Mouse (Mus musculus) limb, embryonic 13.5 days (tissue): Measurements from ENCODE around the gene Lama5. TPM values are rescaled to one million over a fixed set of nuclear protein-coding genes. Genes with fewer than 3 reads are reported as not detected.
A peak's percentile ranks its signal among the peaks of the same experiment; 100 is the strongest.

Experiments
- ATAC-seq: fragments of 200-750 bp; cut with Nextera tagmentation; 2 replicates; pipeline ENCODE4 v1.8.0; 2017; ENCODE audit warnings: low read depth, moderate number of reproducible peaks, moderate TSS enrichment; ENCODE audit not compliant: low FRiP score
- H3K27ac ChIP-seq: fragments of 300-500 bp; sonication (generic); 2 replicates; pipeline ENCODE4 v1.5.1; 2015; ENCODE audit warnings: inconsistent platforms, mild to moderate bottlenecking, moderate library complexity
- H3K27me3 ChIP-seq: fragments of 300-500 bp; sonication (generic); 2 replicates; pipeline ENCODE4 v1.6.1; 2015; ENCODE audit warnings: mild to moderate bottlenecking, inconsistent platforms
- H3K36me3 ChIP-seq: fragments of 300-500 bp; sonication (generic); 2 replicates; pipeline ENCODE4 v1.6.1; 2015; ENCODE audit warnings: inconsistent platforms, mild to moderate bottlenecking, moderate library complexity
- H3K4me1 ChIP-seq: fragments of 300-500 bp; sonication (generic); 2 replicates; pipeline ENCODE4 v1.6.1; 2015; ENCODE audit warnings: inconsistent platforms
- H3K4me2 ChIP-seq: fragments of 300-500 bp; sonication (generic); replicated peaks from 2 replicates; pipeline ENCODE4 v1.6.1; 2015; ENCODE audit warnings: inconsistent platforms, mild to moderate bottlenecking, moderate library complexity
- H3K4me3 ChIP-seq: fragments of 300-500 bp; sonication (generic); 2 replicates; pipeline ENCODE4 v1.5.1; 2015; ENCODE audit warnings: moderate library complexity, mild to moderate bottlenecking, inconsistent platforms
- H3K9ac ChIP-seq: fragments of 300-500 bp; sonication (generic); 2 replicates; pipeline ENCODE4 v1.6.1; 2015; ENCODE audit warnings: mild to moderate bottlenecking, inconsistent platforms
- H3K9me3 ChIP-seq: fragments of 300-500 bp; sonication (generic); 2 replicates; pipeline ENCODE4 v1.6.1; 2016; ENCODE audit warnings: inconsistent platforms
- WGBS: fragments of 180-500 bp; shearing (Covaris S2); methylation state at CpG from one replicate; pipeline ENCODE4 v1.1.7; 2015; 5-methylcytosine and 5-hydroxymethylcytosine counted together
- polyA plus RNA-seq: library from polyadenylated mRNA; unstranded; fragments of >200 nt; fragmentation: Nextera tagmentation; extraction: Ambion mirVana; gene quantifications from 2 replicates; pipeline ENCODE4 v1.2.1, GENCODE M21; 2015

The Lama5 gene
- 15.6 and 15.8 TPM in 2 replicates for polyA plus RNA-seq

- no peaks in the 10 kb centered on the region for H3K9me3 ChIP-seq
- H3K36me3 ChIP-seq = no peaks in the 10 kb centered on the region
- peak within 1 kb of the TSS; percentile 98 for H3K4me2 ChIP-seq
- no peak within 1 kb of the TSS; the same call in 1 of the 2 replicates for H3K27ac ChIP-seq
- peak within 1 kb of the TSS; percentile 67 for H3K4me3 ChIP-seq
- H3K9ac ChIP-seq = peak within 1 kb of the TSS; percentile 67
- peaks cover 58% of the 10 kb centered on the region for H3K4me1 ChIP-seq
- WGBS = under 1% methylated on average over 35 of the region's 37 CpGs
- peak; percentile 49 for ATAC-seq
- H3K27me3 ChIP-seq = peaks cover 51% of the 10 kb centered on the region
Observed at GRCm38 (mm10) chr2:180225762-180226378, at the start of gene Lama5. Gene Lama5, minus strand, starts transcription at chr2:180225859.

GRCm38 (mm10) chr2:180274523-180274922 lies 48.9 kb upstream of the Lama5 start:
- H3K9me3 ChIP-seq = no peaks in the 10 kb centered on the region

GRCm38 (mm10) chr2:180273394-180274244 lies 48.0 kb upstream of the Lama5 start, which contains the start of gene Cables2:
Gene Cables2, minus strand, starts transcription at chr2:180273496.
- H3K4me3 ChIP-seq = peak within 1 kb of the TSS; percentile 92
- ATAC-seq = peak; percentile 95
- peak within 1 kb of the TSS; percentile 96 for H3K9ac ChIP-seq
- H3K27me3 ChIP-seq = 0 out of 2 replicates have a peak, but pooled peaks cover 3% of the 10 kb centered on the region
- peaks cover 40% of the 10 kb centered on the region for H3K4me1 ChIP-seq
- 8% methylated on average over 55 of the region's 68 CpGs for WGBS
- H3K9me3 ChIP-seq = no peaks in the 10 kb centered on the region
- H3K36me3 ChIP-seq = peaks cover 17% of the 10 kb centered on the region
- 0 out of 2 replicates have a peak within 1 kb of the TSS, but pooled peaks have one; percentile 15 for H3K27ac ChIP-seq
- peak within 1 kb of the TSS; percentile 89 for H3K4me2 ChIP-seq

More at GRCm38 (mm10) chr2:180274523-180274922, 48.9 kb upstream of the Lama5 start:
- no peak for ATAC-seq
- peaks cover 40% of the 10 kb centered on the region for H3K4me1 ChIP-seq
- H3K27me3 ChIP-seq = 0 out of 2 replicates have a peak, but pooled peaks cover 3% of the 10 kb centered on the region
- H3K27ac ChIP-seq = no peak overlapping the region
- whole genome bisulfite sequencing = 90% methylated on average over 2 of the region's 2 CpGs
- H3K4me2 ChIP-seq = no peak overlapping the region
- H3K36me3 ChIP-seq = peaks cover 9% of the 10 kb centered on the region
- no peak overlapping the region for H3K4me3 ChIP-seq
- no peak overlapping the region for H3K9ac ChIP-seq

- ATAC-seq = peak; percentile 25
- WGBS = under 1% methylated on average over 22 of the region's 37 CpGs
- Histone ChIP-seq H3K9ac (peak overlapping the region; percentile 96), H3K4me3 (peak overlapping the region; percentile 92), H3K27ac (0 out of 2 replicates have a peak overlapping the region, but pooled peaks have one; percentile 15), H3K36me3 (peaks cover 24% of the 10 kb centered on the region), H3K9me3 (no peaks in the 10 kb centered on the region), H3K4me1 (peaks cover 38% of the 10 kb centered on the region), H3K4me2 (peak overlapping the region; percentile 89), H3K27me3 (0 out of 2 replicates have a peak, but pooled peaks cover 2% of the 10 kb centered on the region)
Observed at GRCm38 (mm10) chr2:180272884-180273321, 47.2 kb upstream of the Lama5 start.

- peaks cover 35% of the 10 kb centered on the region for H3K4me1 ChIP-seq
- H3K36me3 ChIP-seq = peaks cover 34% of the 10 kb centered on the region
- peak overlapping the region; percentile 92 for H3K4me3 ChIP-seq
- no peaks in the 10 kb centered on the region for H3K27me3 ChIP-seq
- ATAC-seq = no peak
- peak overlapping the region; percentile 89 for H3K4me2 ChIP-seq
- peak overlapping the region; percentile 96 for H3K9ac ChIP-seq
- H3K9me3 ChIP-seq = no peaks in the 10 kb centered on the region
- 66% methylated on average over 5 of the region's 5 CpGs for WGBS
- no peak overlapping the region for H3K27ac ChIP-seq
Observed at GRCm38 (mm10) chr2:180271804-180272395, 46.2 kb upstream of the Lama5 start.

GRCm38 (mm10) chr2:180270537-180271255 lies 45.0 kb upstream of the Lama5 start:
- Histone ChIP-seq H3K27me3 (no peaks in the 10 kb centered on the region), H3K9ac (peak overlapping the region; percentile 96; the same call in 1 of the 2 replicates), H3K27ac (no peak overlapping the region), H3K9me3 (no peaks in the 10 kb centered on the region), H3K4me3 (no peak overlapping the region), H3K4me1 (peaks cover 26% of the 10 kb centered on the region), H3K36me3 (peaks cover 45% of the 10 kb centered on the region), H3K4me2 (no peak overlapping the region)
- 55% methylated on average over 7 of the region's 7 CpGs for WGBS
- ATAC-seq = no peak

GRCm38 (mm10) chr2:180269329-180269728 lies 43.7 kb upstream of the Lama5 start:
- 90% methylated on average over 10 of the region's 10 CpGs for WGBS
- Histone ChIP-seq H3K9me3 (no peaks in the 10 kb centered on the region), H3K9ac (no peak overlapping the region), H3K4me2 (no peak overlapping the region), H3K27me3 (no peaks in the 10 kb centered on the region), H3K36me3 (peaks cover 54% of the 10 kb centered on the region), H3K4me1 (peaks cover 26% of the 10 kb centered on the region), H3K27ac (no peak overlapping the region), H3K4me3 (no peak overlapping the region)
- no peak for ATAC-seq

- no peak overlapping the region for H3K27ac ChIP-seq
- WGBS = 61% methylated on average over 2 of the region's 2 CpGs
- H3K9ac ChIP-seq = no peak overlapping the region
- H3K4me2 ChIP-seq = no peak overlapping the region
- ATAC-seq = no peak
- peaks cover 23% of the 10 kb centered on the region for H3K4me1 ChIP-seq
- H3K36me3 ChIP-seq = peaks cover 68% of the 10 kb centered on the region
- no peaks in the 10 kb centered on the region for H3K9me3 ChIP-seq
- no peak overlapping the region for H3K4me3 ChIP-seq
- no peaks in the 10 kb centered on the region for H3K27me3 ChIP-seq
Observed at GRCm38 (mm10) chr2:180267955-180268354, 42.3 kb upstream of the Lama5 start.

GRCm38 (mm10) chr2:180262891-180263290 lies 37.2 kb upstream of the Lama5 start:
- no peak for ATAC-seq
- Histone ChIP-seq H3K4me3 (no peak overlapping the region), H3K4me1 (peaks cover 11% of the 10 kb centered on the region), H3K4me2 (no peak overlapping the region), H3K27me3 (no peaks in the 10 kb centered on the region), H3K27ac (no peak overlapping the region), H3K9ac (no peak overlapping the region), H3K9me3 (no peaks in the 10 kb centered on the region), H3K36me3 (peaks cover 91% of the 10 kb centered on the region)
- 89% methylated on average over 10 of the region's 10 CpGs for WGBS

GRCm38 (mm10) chr2:180262441-180262840 lies 36.8 kb upstream of the Lama5 start:
- no peaks in the 10 kb centered on the region for H3K27me3 ChIP-seq
- H3K9ac ChIP-seq = no peak overlapping the region
- H3K36me3 ChIP-seq = peaks cover 86% of the 10 kb centered on the region
- H3K9me3 ChIP-seq = no peaks in the 10 kb centered on the region
- no peak overlapping the region for H3K4me3 ChIP-seq
- no peak overlapping the region for H3K27ac ChIP-seq
- no peak for ATAC-seq
- no peak overlapping the region for H3K4me2 ChIP-seq
- peaks cover 13% of the 10 kb centered on the region for H3K4me1 ChIP-seq
- WGBS = 75% methylated on average over 3 of the region's 3 CpGs

- H3K4me2 ChIP-seq = no peak overlapping the region
- H3K9me3 ChIP-seq = no peaks in the 10 kb centered on the region
- no peaks in the 10 kb centered on the region for H3K27me3 ChIP-seq
- ATAC-seq = no peak
- WGBS = 92% methylated on average over 7 of the region's 7 CpGs
- no peak overlapping the region for H3K27ac ChIP-seq
- peaks cover 81% of the 10 kb centered on the region for H3K36me3 ChIP-seq
- H3K4me1 ChIP-seq = peaks cover 13% of the 10 kb centered on the region
- H3K4me3 ChIP-seq = no peak overlapping the region
- H3K9ac ChIP-seq = no peak overlapping the region
Observed at GRCm38 (mm10) chr2:180261901-180262300, 36.2 kb upstream of the Lama5 start.
